In genomic region chr3:126770056-126770455, GRCm38 (mm10) we compare ENCODE assay signal across 31 mouse cellular contexts.
DNase-seq lines count a peak whose midpoint lies in the region; ATAC-seq and TF ChIP-seq lines count a peak whose summit lies in the region.
"Had no signal": no experiment of that assay in that cellular context is flagged by ENCODE, and none has a peak within 500 bp of the region (broad histone marks: within the 10 kb centered on the region; RNA-seq: fewer than 3 reads in every experiment).

No protein-coding gene starts in this region.

- 55% methylated on average over 6 of the region's 6 CpGs for WGBS in heart, adult 2 months
- 40% methylated on average over 6 of the region's 6 CpGs for WGBS in kidney, postnatal 0 days
- WGBS in kidney, adult 2 months: 64% methylated on average over 6 of the region's 6 CpGs
- WGBS in forebrain, embryonic 14.5 days: 80% methylated on average over 6 of the region's 6 CpGs

- intact Hi-C loops in heart, adult 2 months (cut with DNase I): loop anchor here (2.0 to 10.0 kb wide), 4 partner anchors 78 to 193 kb away; partner anchors contain the start of gene Camk2d
- intact Hi-C loops in heart, postnatal 10 days (cut with DNase I): loop anchor here (2.0 kb wide), 1 partner anchor 75 kb away; no protein-coding TSS in a partner anchor

- no peak for ATAC-seq in kidney, postnatal 0 days (replicated peaks; ENCODE audit: low FRiP score, low read depth)
- peak; percentile 81 for ATAC-seq in common myeloid progenitor, adult 5-6 weeks (replicated peaks; ENCODE audit: low read depth, poor library complexity, severe bottlenecking)
- ATAC-seq in monocyte, adult 5-6 weeks (replicated peaks; ENCODE audit: insufficient number of reproducible peaks, low FRiP score, low TSS enrichment, poor library complexity, severe bottlenecking): 0 out of 2 replicates have a peak, but pooled peaks have one; percentile 11
- ATAC-seq in forebrain, embryonic 14.5 days: no peak
- ATAC-seq: CD4-positive, CD25-positive, alpha-beta regulatory T cell, adult 4 months; inflammation-experienced regulatory T-cells, adult 6 months; liver, embryonic 12.5 days; midbrain, embryonic 15.5 days had no signal

- peaks cover 3% of the 10 kb centered on the region for H3K4me1 ChIP-seq in heart, adult 2 months (ENCODE audit: control insufficient read depth, insufficient read depth, low read length)
- no peaks in the 10 kb centered on the region; the same call in 1 of the 2 replicates for H3K4me1 ChIP-seq in kidney, postnatal 0 days (replicated peaks; ENCODE audit: insufficient read depth, low read length)
- no peaks in the 10 kb centered on the region; the same call in 1 of the 2 replicates for H3K4me1 ChIP-seq in kidney, adult 2 months (ENCODE audit: control insufficient read depth, insufficient read depth, low read length)
- no peaks in the 10 kb centered on the region for H3K4me1 ChIP-seq in forebrain, embryonic 14.5 days (ENCODE audit: control insufficient read depth, insufficient read depth, low read length)
- H3K4me1 ChIP-seq: embryonic facial prominence, embryonic 13.5 days; forebrain, embryonic 12.5 days; limb, embryonic 12.5 days; liver, embryonic 12.5 days; midbrain, embryonic 15.5 days; stomach, embryonic 15.5 days had no signal

- H3K27ac ChIP-seq in heart, adult 2 months: peak overlapping the region; percentile 4; the same call in 1 of the 2 replicates
- H3K27ac ChIP-seq in kidney, postnatal 0 days: no peak overlapping the region
- no peak overlapping the region for H3K27ac ChIP-seq in kidney, adult 2 months (ENCODE audit: insufficient read depth, low read depth, low read length)
- H3K27ac ChIP-seq in forebrain, embryonic 14.5 days (ENCODE audit: low read depth, low read length): no peak overlapping the region
- H3K27ac ChIP-seq: embryonic facial prominence, embryonic 13.5 days; forebrain, embryonic 12.5 days; hindbrain, embryonic 14.5 days; limb, embryonic 12.5 days; liver, embryonic 12.5 days; midbrain, embryonic 15.5 days; neural tube, embryonic 13.5 days; stomach, embryonic 15.5 days had no signal

- H3K27me3 ChIP-seq in heart, adult 2 months (ENCODE audit: control insufficient read depth, insufficient read depth, low read length): no peaks in the 10 kb centered on the region
- no peaks in the 10 kb centered on the region for H3K27me3 ChIP-seq in kidney, postnatal 0 days (ENCODE audit: insufficient read depth, low read length)
- H3K27me3 ChIP-seq in kidney, adult 2 months (replicated peaks; ENCODE audit: control insufficient read depth, insufficient read depth, low read length): no peaks in the 10 kb centered on the region
- no peaks in the 10 kb centered on the region for H3K27me3 ChIP-seq in forebrain, embryonic 14.5 days (replicated peaks; ENCODE audit: control insufficient read depth, insufficient read depth, low read length)
- H3K27me3 ChIP-seq: embryonic facial prominence, embryonic 13.5 days; forebrain, embryonic 12.5 days; limb, embryonic 12.5 days; liver, embryonic 12.5 days; midbrain, embryonic 15.5 days; neural tube, embryonic 13.5 days; stomach, embryonic 15.5 days had no signal

- no peak for TF ChIP-seq CTCF in heart, adult 2 months (IDR thresholded peaks at IDR 0.05)
- no peak for TF ChIP-seq CTCF in kidney, postnatal 0 days (IDR thresholded peaks at IDR 0.05; ENCODE audit: low read depth)
- TF ChIP-seq CTCF in kidney, adult 2 months (conservative IDR thresholded peaks at IDR 0.05; ENCODE audit: insufficient read depth, insufficient read length, low read depth, low read length): no peak

- no peak overlapping the region for H3K4me2 ChIP-seq in kidney, postnatal 0 days (ENCODE audit: low read length)
- no peak overlapping the region for H3K4me2 ChIP-seq in forebrain, embryonic 14.5 days (ENCODE audit: low read length)
- H3K4me2 ChIP-seq: embryonic facial prominence, embryonic 13.5 days; forebrain, embryonic 12.5 days; hindbrain, embryonic 14.5 days; limb, embryonic 12.5 days; liver, embryonic 12.5 days; midbrain, embryonic 15.5 days; neural tube, embryonic 13.5 days; stomach, embryonic 15.5 days had no signal

- H3K36me3 ChIP-seq in heart, adult 2 months (ENCODE audit: control insufficient read depth, insufficient read depth, low read length): peaks cover 8% of the 10 kb centered on the region
- no peaks in the 10 kb centered on the region for H3K36me3 ChIP-seq in kidney, postnatal 0 days (ENCODE audit: insufficient read depth, low read length)
- H3K36me3 ChIP-seq in kidney, adult 2 months (ENCODE audit: control insufficient read depth, insufficient read depth, low read length): no peaks in the 10 kb centered on the region
- H3K36me3 ChIP-seq in forebrain, embryonic 14.5 days (ENCODE audit: control insufficient read depth, insufficient read depth, low read length): no peaks in the 10 kb centered on the region
- H3K36me3 ChIP-seq: embryonic facial prominence, embryonic 13.5 days; forebrain, embryonic 12.5 days; limb, embryonic 12.5 days; liver, embryonic 12.5 days; midbrain, embryonic 15.5 days; neural tube, embryonic 13.5 days; stomach, embryonic 15.5 days had no signal

- no peaks in the 10 kb centered on the region for H3K9me3 ChIP-seq in kidney, postnatal 0 days (replicated peaks; ENCODE audit: low read length)
- H3K9me3 ChIP-seq in forebrain, embryonic 14.5 days (replicated peaks; ENCODE audit: control insufficient read depth, low read length): no peaks in the 10 kb centered on the region
- H3K9me3 ChIP-seq: embryonic facial prominence, embryonic 13.5 days; forebrain, embryonic 12.5 days; limb, embryonic 12.5 days; liver, embryonic 12.5 days; midbrain, embryonic 15.5 days; neural tube, embryonic 13.5 days; stomach, embryonic 15.5 days had no signal

- H3K79me2 ChIP-seq in heart, adult 2 months (replicated peaks; ENCODE audit: control insufficient read depth, insufficient read depth, low read length): no peaks in the 10 kb centered on the region; the same call in 1 of the 2 replicates

- no peak for TF ChIP-seq EP300 in heart, adult 2 months (IDR thresholded peaks at IDR 0.05; ENCODE audit: insufficient read depth, low read depth, low read length)

- no peak overlapping the region for H3K9ac ChIP-seq in heart, adult 2 months (ENCODE audit: low read depth, low read length)
- H3K9ac ChIP-seq in kidney, postnatal 0 days (ENCODE audit: low read depth, low read length): no peak overlapping the region
- H3K9ac ChIP-seq in forebrain, embryonic 14.5 days (ENCODE audit: low read length): no peak overlapping the region
- H3K9ac ChIP-seq: embryonic facial prominence, embryonic 13.5 days; forebrain, embryonic 12.5 days; hindbrain, embryonic 14.5 days; limb, embryonic 12.5 days; liver, embryonic 12.5 days; midbrain, embryonic 15.5 days; neural tube, embryonic 13.5 days; stomach, embryonic 15.5 days had no signal

- no peak for TF ChIP-seq POLR2A in heart, adult 2 months (IDR thresholded peaks at IDR 0.05; ENCODE audit: insufficient read depth, low read depth, low read length)
- no peak for TF ChIP-seq POLR2A in kidney, adult 2 months (IDR thresholded peaks at IDR 0.05; ENCODE audit: low read depth, low read length)

- no peak for DNase-seq in heart, adult 2 months
- no peak for DNase-seq in heart, postnatal 10 days
- DNase-seq in kidney, postnatal 0 days (ENCODE audit: low spot score): peak; percentile 1
- DNase-seq in kidney, adult 2 months: no peak
- no peak for DNase-seq in left cerebral cortex, adult 18-20 months (ENCODE audit: low spot score in 2 of 2)
- DNase-seq in forebrain, embryonic 14.5 days (ENCODE audit: low spot score): no peak
- DNase-seq: adrenal gland, postnatal 10 days; cerebellum, adult 2 months; cerebellum, postnatal 25 days; embryo, embryonic 11 days; gastrocnemius, postnatal 36 days; heart, postnatal 14 days; kidney, adult 18-20 months; kidney, postnatal 10 days; lung, adult 18-20 months; lung, postnatal 10 days; thymus, postnatal 25 days had no signal

- no peak overlapping the region for H3K4me3 ChIP-seq in heart, adult 2 months
- no peak overlapping the region for H3K4me3 ChIP-seq in kidney, postnatal 0 days (replicated peaks; ENCODE audit: low read depth, low read length)
- H3K4me3 ChIP-seq in kidney, adult 2 months (ENCODE audit: insufficient read depth, low read depth, low read length): no peak overlapping the region
- no peak overlapping the region for H3K4me3 ChIP-seq in forebrain, embryonic 14.5 days (ENCODE audit: low read depth, low read length)
- H3K4me3 ChIP-seq: embryonic facial prominence, embryonic 13.5 days; erythroblast, embryonic 14.5 days; forebrain, embryonic 12.5 days; limb, embryonic 12.5 days; liver, embryonic 12.5 days; midbrain, embryonic 15.5 days; myocyte; neural tube, embryonic 13.5 days; stomach, embryonic 15.5 days had no signal

Comparison
In these comparisons a context has a peak if more than half of its experiments do, and no peak if none do; other contexts are left out.
1. ATAC-seq: peak in common myeloid progenitor, adult 5-6 weeks (single experiment) and monocyte, adult 5-6 weeks (single experiment); none in kidney, postnatal 0 days (single experiment) and forebrain, embryonic 14.5 days (single experiment).